Mouse (Mus musculus): ENCODE measurements around the gene Cnst.

Gene Cnst

GRCm38 (mm10) chr1:179649324-179649723 is 103.2 kb downstream of the Cnst start:
- peak; percentile 61 for DNase-seq

- peak; percentile 92 for DNase-seq
Measured at GRCm38 (mm10) chr1:179650284-179650683, 104.1 kb downstream of the Cnst start.

GRCm38 (mm10) chr1:179651224-179651623 is 105.1 kb downstream of the Cnst start:
- DNase-seq: peak; percentile 43

GRCm38 (mm10) chr1:179663065-179663464 is 116.9 kb downstream of the Cnst start:
- peak; percentile 55 for DNase-seq

- DNase-seq: peak; percentile 73
Measured at GRCm38 (mm10) chr1:179664309-179664930, 118.2 kb downstream of the Cnst start.

- DNase-seq: no peak
Measured at GRCm38 (mm10) chr1:179666971-179667370, 120.8 kb downstream of the Cnst start.

- DNase-seq: no peak
Measured at GRCm38 (mm10) chr1:179667450-179667849, 121.3 kb downstream of the Cnst start.

- peak; percentile 99 for DNase-seq
Measured at GRCm38 (mm10) chr1:179668013-179668805, 122.0 kb downstream of the Cnst start, which contains the start of gene Sccpdh. TSS of gene Sccpdh (plus strand) at chr1:179668210.

GRCm38 (mm10) chr1:179668836-179669537 is 122.8 kb downstream of the Cnst start:
- no peak for DNase-seq

- no peak for DNase-seq
Measured at GRCm38 (mm10) chr1:179674355-179674754, 128.2 kb downstream of the Cnst start.

- no peak for DNase-seq
Measured at GRCm38 (mm10) chr1:179677031-179677430, 130.9 kb downstream of the Cnst start.
